Mouse (Mus musculus): Measurements from ENCODE around the gene Lrrfip2. TPM values are rescaled to one million over a fixed set of nuclear protein-coding genes. Genes with fewer than 3 reads are reported as not detected.

Lrrfip2 gene
- total RNA-seq, 2 experiments from 2014 or later, result 55.1 to 55.9 TPM

GRCm38 (mm10) chr9:111155764-111156458, 38.5 kb downstream of the Lrrfip2 start:
- DNase-seq (ENCODE audit: low spot score in 2 of 2), result no peak

- DNase-seq (ENCODE audit: low spot score in 2 of 2), result no peak
These were observed 42.2 kb downstream of the Lrrfip2 start for GRCm38 (mm10) chr9:111159562-111159961.

- no peak for DNase-seq (ENCODE audit: low spot score in 2 of 2)
These were observed 43.8 kb downstream of the Lrrfip2 start for GRCm38 (mm10) chr9:111161213-111161612.

GRCm38 (mm10) chr9:111166612-111167011, 49.2 kb downstream of the Lrrfip2 start:
- DNase-seq (ENCODE audit: low spot score in 2 of 2), result no peak

GRCm38 (mm10) chr9:111170430-111170829, 53.0 kb downstream of the Lrrfip2 start:
- DNase-seq (ENCODE audit: low spot score in 2 of 2), result no peak

GRCm38 (mm10) chr9:111174071-111174470, 56.7 kb downstream of the Lrrfip2 start:
- no peak for DNase-seq (ENCODE audit: low spot score in 2 of 2)

GRCm38 (mm10) chr9:111178971-111179370, 61.6 kb downstream of the Lrrfip2 start:
- no peak for DNase-seq (ENCODE audit: low spot score in 2 of 2)

- no peak for DNase-seq (ENCODE audit: low spot score in 2 of 2)
These were observed 64.8 kb downstream of the Lrrfip2 start for GRCm38 (mm10) chr9:111182176-111182575.

GRCm38 (mm10) chr9:111184929-111185328, 67.5 kb downstream of the Lrrfip2 start:
- DNase-seq (ENCODE audit: low spot score in 2 of 2), result no peak

GRCm38 (mm10) chr9:111186861-111187260, 69.5 kb downstream of the Lrrfip2 start:
- no peak for DNase-seq (ENCODE audit: low spot score in 2 of 2)

- DNase-seq (ENCODE audit: low spot score in 2 of 2), result no peak
These were observed 71.3 kb downstream of the Lrrfip2 start for GRCm38 (mm10) chr9:111188731-111189130.

- no peak for DNase-seq (ENCODE audit: low spot score in 2 of 2)
These were observed 75.8 kb downstream of the Lrrfip2 start for GRCm38 (mm10) chr9:111193211-111193610.

- no peak for DNase-seq (ENCODE audit: low spot score in 2 of 2)
These were observed 79.7 kb downstream of the Lrrfip2 start for GRCm38 (mm10) chr9:111197116-111197515.

GRCm38 (mm10) chr9:111197712-111198111, 80.3 kb downstream of the Lrrfip2 start:
- DNase-seq (ENCODE audit: low spot score in 2 of 2), result no peak

- DNase-seq (ENCODE audit: low spot score in 2 of 2), result no peak
These were observed 80.9 kb downstream of the Lrrfip2 start for GRCm38 (mm10) chr9:111198332-111198731.

GRCm38 (mm10) chr9:111200208-111200607, 82.8 kb downstream of the Lrrfip2 start:
- no peak for DNase-seq (ENCODE audit: low spot score in 2 of 2)

- DNase-seq (ENCODE audit: low spot score in 2 of 2), result no peak
These were observed 87.4 kb downstream of the Lrrfip2 start for GRCm38 (mm10) chr9:111204601-111205375.

- no peak for DNase-seq (ENCODE audit: low spot score in 2 of 2)
These were observed 90.3 kb downstream of the Lrrfip2 start for GRCm38 (mm10) chr9:111207683-111208082.

- no peak for DNase-seq (ENCODE audit: low spot score in 2 of 2)
These were observed 90.8 kb downstream of the Lrrfip2 start for GRCm38 (mm10) chr9:111208185-111208584.

- DNase-seq (ENCODE audit: low spot score in 2 of 2), result no peak
These were observed 91.8 kb downstream of the Lrrfip2 start for GRCm38 (mm10) chr9:111209158-111209699.

- DNase-seq (ENCODE audit: low spot score in 2 of 2), result no peak
These were observed 93.0 kb downstream of the Lrrfip2 start for GRCm38 (mm10) chr9:111210412-111210811.

Data from adrenal gland, postnatal 4 days (tissue).